Mouse (Mus musculus) heart, embryonic 11.5 days (tissue): ENCODE results near the gene Nt5c2. TPM values are rescaled to one million over a fixed set of nuclear protein-coding genes. Genes with fewer than 3 reads are reported as not detected.
"Not testable (repeated sequence)": the region's sequence is repeated elsewhere in the genome, so short reads cannot be mapped to it uniquely, and the experiment has no call there.

Experiments used
- ATAC-seq: fragments of 200-750 bp; cut with Nextera tagmentation; replicated peaks from 2 replicates; pipeline ENCODE4 v1.8.0; 2017; ENCODE audit warnings: moderate library complexity; ENCODE audit not compliant: insufficient number of reproducible peaks, low FRiP score, low TSS enrichment
- H3K27ac ChIP-seq: fragments of 300-500 bp; sonication (generic); 2 replicates; pipeline ENCODE4 v1.5.1; 2014; ENCODE audit warnings: mild to moderate bottlenecking, low read depth, low read length
- H3K27me3 ChIP-seq: fragments of 300-500 bp; sonication (generic); 2 replicates; pipeline ENCODE4 v1.6.1; 2014; ENCODE audit warnings: mild to moderate bottlenecking, low read length, mixed read lengths; ENCODE audit not compliant: control insufficient read depth, insufficient read depth
- H3K36me3 ChIP-seq: fragments of 300-500 bp; sonication (generic); 2 replicates; pipeline ENCODE4 v1.6.1; 2014; ENCODE audit warnings: mild to moderate bottlenecking, low read length, moderate library complexity, mixed read lengths; ENCODE audit not compliant: control insufficient read depth, insufficient read depth
- H3K4me1 ChIP-seq: fragments of 300-500 bp; sonication (generic); 2 replicates; pipeline ENCODE4 v1.6.1; 2014; ENCODE audit warnings: low read length; ENCODE audit not compliant: control insufficient read depth, insufficient read depth
- H3K4me2 ChIP-seq: fragments of 300-500 bp; sonication (generic); 2 replicates; pipeline ENCODE4 v1.6.1; 2014; ENCODE audit warnings: mild to moderate bottlenecking, moderate library complexity
- H3K4me3 ChIP-seq: fragments of 300-500 bp; sonication (generic); 2 replicates; pipeline ENCODE4 v1.5.1; 2014; ENCODE audit warnings: low read depth, low read length
- H3K9ac ChIP-seq: fragments of 300-500 bp; sonication (generic); 2 replicates; pipeline ENCODE4 v1.6.1; 2014; ENCODE audit warnings: mild to moderate bottlenecking, low read depth, low read length, moderate library complexity
- H3K9me3 ChIP-seq: fragments of 300-500 bp; sonication (generic); replicated peaks from 2 replicates; pipeline ENCODE4 v1.6.1; 2016; ENCODE audit warnings: low read length; ENCODE audit not compliant: control insufficient read depth
- WGBS: fragments of 180-500 bp; shearing (Covaris S2); extraction: QIAGEN DNeasy Blood & Tissue Kit; methylation state at CpG from one replicate; pipeline ENCODE4 v1.1.7; 2014; ENCODE audit not compliant: insufficient replicate concordance; 5-methylcytosine and 5-hydroxymethylcytosine counted together
- polyA plus RNA-seq: library from polyadenylated mRNA; unstranded; fragments of >200 nt; fragmentation: Nextera tagmentation; extraction: Ambion mirVana; gene quantifications from 2 replicates; pipeline ENCODE4 v1.2.1, GENCODE M21; 2014

Nt5c2 gene
- polyA plus RNA-seq, 1 experiment from 2014 or later: 82.3 TPM

- ATAC-seq: no peak
- H3K36me3 ChIP-seq: no peaks in the 10 kb centered on the region
- no peak overlapping the region for H3K4me2 ChIP-seq
- no peaks in the 10 kb centered on the region for H3K9me3 ChIP-seq
- H3K9ac ChIP-seq: no peak overlapping the region
- no peaks in the 10 kb centered on the region for H3K4me1 ChIP-seq
- H3K4me3 ChIP-seq: no peak overlapping the region
- no peaks in the 10 kb centered on the region for H3K27me3 ChIP-seq
- 55% methylated on average over 6 of the region's 6 CpGs for WGBS
- no peak overlapping the region for H3K27ac ChIP-seq
Observed at GRCm38 (mm10) chr19:46999753-47000152, 15.2 kb downstream of the Nt5c2 start.

GRCm38 (mm10) chr19:46998953-46999352 is 16.0 kb downstream of the Nt5c2 start:
- no peak overlapping the region for H3K27ac ChIP-seq
- no peak overlapping the region for H3K4me2 ChIP-seq
- no peak overlapping the region for H3K9ac ChIP-seq
- H3K27me3 ChIP-seq: no peaks in the 10 kb centered on the region
- WGBS: 68% methylated on average over 4 of the region's 4 CpGs
- no peaks in the 10 kb centered on the region for H3K9me3 ChIP-seq
- no peak for ATAC-seq
- no peaks in the 10 kb centered on the region for H3K4me1 ChIP-seq
- H3K36me3 ChIP-seq: no peaks in the 10 kb centered on the region
- no peak overlapping the region for H3K4me3 ChIP-seq

- Histone ChIP-seq H3K9me3 (no peaks in the 10 kb centered on the region), H3K4me1 (no peaks in the 10 kb centered on the region), H3K4me3 (no peak overlapping the region), H3K27me3 (no peaks in the 10 kb centered on the region), H3K27ac (no peak overlapping the region), H3K36me3 (no peaks in the 10 kb centered on the region), H3K9ac (no peak overlapping the region), H3K4me2 (no peak overlapping the region)
- no peak for ATAC-seq
- WGBS: 76% methylated on average over 8 of the region's 8 CpGs
Observed at GRCm38 (mm10) chr19:46998168-46998870, 16.6 kb downstream of the Nt5c2 start.

GRCm38 (mm10) chr19:46996095-46996494 is 18.9 kb downstream of the Nt5c2 start:
- Histone ChIP-seq H3K4me2 (no peak overlapping the region), H3K4me1 (no peaks in the 10 kb centered on the region), H3K27me3 (no peaks in the 10 kb centered on the region), H3K27ac (no peak overlapping the region), H3K4me3 (no peak overlapping the region), H3K9me3 (no peaks in the 10 kb centered on the region), H3K9ac (no peak overlapping the region), H3K36me3 (no peaks in the 10 kb centered on the region)
- 68% methylated on average over 9 of the region's 9 CpGs for WGBS
- no peak for ATAC-seq

- ATAC-seq, H3K4me1 ChIP-seq, H3K9me3 ChIP-seq, H3K9ac ChIP-seq, H3K4me3 ChIP-seq, H3K36me3 ChIP-seq, H3K27ac ChIP-seq, H3K27me3 ChIP-seq, H3K4me2 ChIP-seq: not testable (repeated sequence)
- 68% methylated on average over 4 of the region's 4 CpGs for WGBS
Observed at GRCm38 (mm10) chr19:46992329-46992728, 22.6 kb downstream of the Nt5c2 start.

- H3K36me3 ChIP-seq: no peaks in the 10 kb centered on the region
- no peaks in the 10 kb centered on the region for H3K9me3 ChIP-seq
- WGBS: 9% methylated on average over 5 of the region's 5 CpGs
- no peak overlapping the region for H3K4me3 ChIP-seq
- H3K27me3 ChIP-seq: no peaks in the 10 kb centered on the region
- ATAC-seq: no peak
- no peak overlapping the region for H3K27ac ChIP-seq
- no peak overlapping the region for H3K4me2 ChIP-seq
- H3K4me1 ChIP-seq: peaks cover 9% of the 10 kb centered on the region
- no peak overlapping the region for H3K9ac ChIP-seq
Observed at GRCm38 (mm10) chr19:46991145-46991544, 23.8 kb downstream of the Nt5c2 start.

- H3K27me3 ChIP-seq, ATAC-seq, H3K9ac ChIP-seq, H3K4me2 ChIP-seq, H3K9me3 ChIP-seq, H3K27ac ChIP-seq, H3K36me3 ChIP-seq, H3K4me3 ChIP-seq, H3K4me1 ChIP-seq: not testable (repeated sequence)
- WGBS: 81% methylated on average over 7 of the region's 8 CpGs
Observed at GRCm38 (mm10) chr19:46990625-46991024, 24.3 kb downstream of the Nt5c2 start.

GRCm38 (mm10) chr19:46990153-46990518 is 24.8 kb downstream of the Nt5c2 start:
- ATAC-seq: no peak

GRCm38 (mm10) chr19:46989479-46990152 is 25.3 kb downstream of the Nt5c2 start:
- no peak overlapping the region for H3K27ac ChIP-seq
- peaks cover 9% of the 10 kb centered on the region for H3K4me1 ChIP-seq
- no peak for ATAC-seq
- no peak overlapping the region for H3K4me2 ChIP-seq
- H3K9me3 ChIP-seq: no peaks in the 10 kb centered on the region
- 76% methylated on average over 20 of the region's 20 CpGs for WGBS
- H3K4me3 ChIP-seq: no peak overlapping the region
- no peaks in the 10 kb centered on the region for H3K27me3 ChIP-seq
- H3K36me3 ChIP-seq: no peaks in the 10 kb centered on the region
- no peak overlapping the region for H3K9ac ChIP-seq

More at GRCm38 (mm10) chr19:46990153-46990518, 24.8 kb downstream of the Nt5c2 start:
- H3K4me1 ChIP-seq: peaks cover 9% of the 10 kb centered on the region
- no peaks in the 10 kb centered on the region for H3K36me3 ChIP-seq
- no peak overlapping the region for H3K4me3 ChIP-seq
- H3K4me2 ChIP-seq: no peak overlapping the region
- no peak overlapping the region for H3K27ac ChIP-seq
- 79% methylated on average over 3 of the region's 3 CpGs for WGBS
- no peak overlapping the region for H3K9ac ChIP-seq
- no peaks in the 10 kb centered on the region for H3K9me3 ChIP-seq
- H3K27me3 ChIP-seq: no peaks in the 10 kb centered on the region
